Comparison of ENCODE assay signal across 9 mouse cellular contexts in the genomic region with DNA sequence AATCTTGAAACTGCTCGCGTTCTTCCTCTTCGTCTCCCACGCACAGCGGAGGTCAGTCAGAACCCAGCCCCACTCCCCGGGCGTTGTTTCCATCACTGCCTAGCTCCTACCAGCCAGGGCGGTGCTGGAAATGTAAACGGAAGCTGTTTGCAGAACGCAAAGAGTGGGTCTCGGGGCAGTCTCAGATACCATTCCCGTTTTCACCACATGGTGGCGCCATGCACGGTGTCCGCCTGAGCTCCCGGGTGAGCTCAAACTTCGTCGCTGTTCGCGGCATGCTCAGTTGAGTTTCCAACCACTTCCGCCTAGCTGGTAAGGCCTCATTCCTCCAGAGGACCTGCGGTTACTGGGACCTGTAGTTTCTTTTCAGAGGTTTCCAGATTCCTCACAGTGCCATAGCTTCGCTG. TPM values are rescaled to one million over a fixed set of nuclear protein-coding genes. Genes with fewer than 3 reads are reported as not detected.
DNase-seq lines count a peak whose midpoint lies in the region; ATAC-seq and TF ChIP-seq lines count a peak whose summit lies in the region.
"Had no signal": no experiment of that assay in that cellular context is flagged by ENCODE, and none has a peak within 500 bp of the region (broad histone marks: within the 10 kb centered on the region; RNA-seq: fewer than 3 reads in every experiment).

No protein-coding gene starts in this region.

- 0 out of 2 replicates have a peak, but pooled peaks have one; percentile 10 for ATAC-seq in limb, embryonic 14.5 days (ENCODE audit: low FRiP score, low read depth)
- no peak for ATAC-seq in midbrain, embryonic 16.5 days
- ATAC-seq: Patski had no signal

- 2% methylated on average over 23 of the region's 23 CpGs for WGBS in limb, embryonic 14.5 days
- 1% methylated on average over 23 of the region's 23 CpGs for WGBS in midbrain, embryonic 16.5 days

- no peak overlapping the region for H3K9ac ChIP-seq in limb, embryonic 14.5 days (ENCODE audit: low read depth, low read length, severe bottlenecking)
- peak overlapping the region; percentile 10; the same call in 1 of the 2 replicates for H3K9ac ChIP-seq in midbrain, embryonic 16.5 days (ENCODE audit: low read depth, low read length)

- peaks cover 7% of the 10 kb centered on the region for H3K4me1 ChIP-seq in limb, embryonic 14.5 days (ENCODE audit: control insufficient read depth, insufficient read depth, low read length)
- H3K4me1 ChIP-seq in midbrain, embryonic 16.5 days (ENCODE audit: control insufficient read depth, insufficient read depth, low read length), result peaks cover 12% of the 10 kb centered on the region; the same call in 1 of the 2 replicates

- H3K4me3 ChIP-seq in limb, embryonic 14.5 days (replicated peaks; ENCODE audit: low read length), result peak overlapping the region; percentile 13; the same call in 1 of the 2 replicates
- H3K4me3 ChIP-seq in midbrain, embryonic 16.5 days (ENCODE audit: low read depth, low read length), result peak overlapping the region; percentile 18; the same call in 1 of the 2 replicates

- DNase-seq in cerebellum, adult 18-20 months, result peak; percentile 67 to 77
- no peak for DNase-seq in cerebellum, adult 11-12 months
- peak; percentile 85 for DNase-seq in embryo, embryonic 9.5 days (ENCODE audit: extremely low spot score)
- DNase-seq in heart, adult 11 months, result peak; percentile 98
- DNase-seq in kidney, adult 11 months, result peak; percentile 74
- DNase-seq in limb, embryonic 14.5 days (ENCODE audit: low spot score), result peak; percentile 75
- DNase-seq in spleen, postnatal 36 days (ENCODE audit: low spot score in 2 of 2), result peak; percentile 86 to 87

- H3K4me2 ChIP-seq in limb, embryonic 14.5 days (replicated peaks; ENCODE audit: low read depth, low read length, severe bottlenecking), result peak overlapping the region; percentile 43
- peak overlapping the region; percentile 41 for H3K4me2 ChIP-seq in midbrain, embryonic 16.5 days (ENCODE audit: low read length)

- H3K36me3 ChIP-seq in limb, embryonic 14.5 days (ENCODE audit: control insufficient read depth, insufficient read depth, low read length), result no peaks in the 10 kb centered on the region
- no peaks in the 10 kb centered on the region for H3K36me3 ChIP-seq in midbrain, embryonic 16.5 days (ENCODE audit: control insufficient read depth, insufficient read depth, low read length)

- no peaks in the 10 kb centered on the region for H3K9me3 ChIP-seq in limb, embryonic 14.5 days (ENCODE audit: control insufficient read depth, low read length)
- H3K9me3 ChIP-seq in midbrain, embryonic 16.5 days (replicated peaks; ENCODE audit: control insufficient read depth, low read length, poor library complexity, severe bottlenecking), result no peaks in the 10 kb centered on the region

- no peak overlapping the region for H3K27ac ChIP-seq in limb, embryonic 14.5 days (replicated peaks; ENCODE audit: low read depth, low read length)
- H3K27ac ChIP-seq in midbrain, embryonic 16.5 days (ENCODE audit: low read length), result no peak overlapping the region

- peaks cover 73% of the 10 kb centered on the region for H3K27me3 ChIP-seq in limb, embryonic 14.5 days (ENCODE audit: control insufficient read depth, insufficient read depth, low read length)
- H3K27me3 ChIP-seq in midbrain, embryonic 16.5 days (ENCODE audit: control insufficient read depth, insufficient read depth, low read depth, low read length), result peaks cover 57% of the 10 kb centered on the region

- no peak for TF ChIP-seq POLR2A in limb, embryonic 14.5 days (IDR thresholded peaks at IDR 0.05; ENCODE audit: borderline replicate concordance, extremely low read depth, insufficient read depth, insufficient read length)

RNA-seq across cellular contexts. Expression of a gene that starts 1.6 kb away (rescaled TPM):
- polyA plus RNA-seq in limb, embryonic 14.5 days (2012; rRNA removed), result 1.7 TPM in 2 replicates
- polyA plus RNA-seq in limb, embryonic 14.5 days (2014; fragmentation: Nextera tagmentation; extraction: Ambion mirVana), result 1.4 and 1.7 TPM in 2 replicates
- 0.14 and 0.25 TPM in 2 replicates for polyA plus RNA-seq in midbrain, embryonic 16.5 days (2015; fragmentation: Nextera tagmentation; extraction: Ambion mirVana)

RNA-seq across cellular contexts. Expression of a gene that starts 4.9 kb away (rescaled TPM):
- polyA plus RNA-seq in limb, embryonic 14.5 days (2012; rRNA removed), result 0.03 and 0.04 TPM in 2 replicates
- not detected in 2 replicates for polyA plus RNA-seq in limb, embryonic 14.5 days (2014; fragmentation: Nextera tagmentation; extraction: Ambion mirVana)
- polyA plus RNA-seq in midbrain, embryonic 16.5 days (2015; fragmentation: Nextera tagmentation; extraction: Ambion mirVana), result not detected in 2 replicates
- polyA plus RNA-seq: Patski had no signal

RNA-seq across cellular contexts. Expression of a gene that starts 24.2 kb away (rescaled TPM):
- 47.7 and 50.3 TPM in 2 replicates for polyA plus RNA-seq in limb, embryonic 14.5 days (2012; rRNA removed)
- polyA plus RNA-seq in limb, embryonic 14.5 days (2014; fragmentation: Nextera tagmentation; extraction: Ambion mirVana), result 47.3 and 48.4 TPM in 2 replicates
- 437 and 480 TPM in 2 replicates for polyA plus RNA-seq in midbrain, embryonic 16.5 days (2015; fragmentation: Nextera tagmentation; extraction: Ambion mirVana)

RNA-seq across cellular contexts. Expression of a gene that starts 38.0 kb away (rescaled TPM):
- 5.6 and 6.0 TPM in 2 replicates for polyA plus RNA-seq in limb, embryonic 14.5 days (2012; rRNA removed)
- polyA plus RNA-seq in limb, embryonic 14.5 days (2014; fragmentation: Nextera tagmentation; extraction: Ambion mirVana), result 1.0 TPM in 2 replicates
- 0.37 and 0.83 TPM in 2 replicates for polyA plus RNA-seq in midbrain, embryonic 16.5 days (2015; fragmentation: Nextera tagmentation; extraction: Ambion mirVana)
